Mouse (Mus musculus) ES-E14 (cell line): ENCODE results near the gene 6430628N08Rik.

Source experiments
- CHD2 ChIP-seq: IDR thresholded peaks from 2 replicates; pipeline ENCODE4 v1.6.1; 2014; ENCODE audit warnings: mild to moderate bottlenecking, low read depth, low read length, inconsistent platforms
- HCFC1 ChIP-seq: IDR thresholded peaks from 2 replicates; pipeline ENCODE4 v1.6.1; 2012; ENCODE audit warnings: low read length, inconsistent platforms, borderline replicate concordance; ENCODE audit not compliant: insufficient read depth
- MAFK ChIP-seq: IDR thresholded peaks from 2 replicates; pipeline ENCODE4 v1.6.1; 2014; ENCODE audit warnings: mild to moderate bottlenecking, low read depth, low read length, inconsistent platforms; ENCODE audit not compliant: insufficient read depth
- ZC3H11A ChIP-seq: IDR thresholded peaks from 2 replicates; pipeline ENCODE4 v1.6.1; 2012; ENCODE audit warnings: low read depth, mild to moderate bottlenecking, inconsistent platforms, low read length, borderline replicate concordance
- ZNF384 ChIP-seq: IDR thresholded peaks from 2 replicates; pipeline ENCODE4 v1.6.1; 2012; ENCODE audit warnings: low read depth, low read length, inconsistent platforms

- TF ChIP-seq ZNF384 (no peak), MAFK (no peak), CHD2 (no peak), HCFC1 (no peak), ZC3H11A (no peak)
Observed at GRCm38 (mm10) chr4:115890553-115890952, at the start of gene 6430628N08Rik.
